Mouse (Mus musculus): ENCODE results near the gene Nom1. TPM values are rescaled to one million over a fixed set of nuclear protein-coding genes. Genes with fewer than 3 reads are reported as not detected.

Nom1 gene
- total RNA-seq, 2 experiments from 2014 or later = 19.9 to 28.3 TPM

Other genes starting within 250 kb of the Nom1 start
- gene Rnf32, start 238.7 kb upstream of the Nom1 start, total RNA-seq (2021) = 10 to 100 TPM; 19.5 to 26.1 TPM
- 10 to 100 TPM; 25.8 to 29.2 TPM for gene Lmbr1, start 56.3 kb upstream of the Nom1 start, total RNA-seq (2021)
- gene Mnx1, start 43.8 kb downstream of the Nom1 start, total RNA-seq (2021) = not detected
- 10 to 100 TPM; 74.1 to 77.5 TPM for gene Ube3c, start 134.6 kb downstream of the Nom1 start, total RNA-seq (2021)

Data from layer of hippocampus, postnatal 25 days (tissue).